Mouse (Mus musculus): ENCODE measurements around the gene St3gal2.
"Not testable (repeated sequence)": the region's sequence is repeated elsewhere in the genome, so short reads cannot be mapped to it uniquely, and the experiment has no call there.

The St3gal2 gene

DNA sequence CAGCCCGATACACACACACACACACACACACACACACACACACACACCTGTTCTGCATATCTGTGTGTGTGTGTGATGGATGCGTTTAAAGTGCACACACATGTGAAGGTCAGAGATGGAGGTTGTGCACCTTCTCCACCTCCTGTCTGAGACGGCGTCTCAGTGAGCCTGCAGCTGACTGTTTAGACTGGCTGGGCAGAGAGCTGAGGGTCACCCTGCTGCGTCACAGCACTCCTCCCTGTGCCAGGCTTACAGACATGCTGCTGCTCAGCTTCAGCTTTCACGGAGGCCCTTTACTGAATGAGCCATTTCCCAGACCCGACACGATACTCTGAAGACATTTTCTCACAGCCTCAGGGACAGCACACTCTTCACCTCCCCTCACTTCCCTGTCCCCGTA is 70.3 kb downstream of the St3gal2 start:
- in situ Hi-C loops (cut with MboI, MseI): no loop called here

DNA sequence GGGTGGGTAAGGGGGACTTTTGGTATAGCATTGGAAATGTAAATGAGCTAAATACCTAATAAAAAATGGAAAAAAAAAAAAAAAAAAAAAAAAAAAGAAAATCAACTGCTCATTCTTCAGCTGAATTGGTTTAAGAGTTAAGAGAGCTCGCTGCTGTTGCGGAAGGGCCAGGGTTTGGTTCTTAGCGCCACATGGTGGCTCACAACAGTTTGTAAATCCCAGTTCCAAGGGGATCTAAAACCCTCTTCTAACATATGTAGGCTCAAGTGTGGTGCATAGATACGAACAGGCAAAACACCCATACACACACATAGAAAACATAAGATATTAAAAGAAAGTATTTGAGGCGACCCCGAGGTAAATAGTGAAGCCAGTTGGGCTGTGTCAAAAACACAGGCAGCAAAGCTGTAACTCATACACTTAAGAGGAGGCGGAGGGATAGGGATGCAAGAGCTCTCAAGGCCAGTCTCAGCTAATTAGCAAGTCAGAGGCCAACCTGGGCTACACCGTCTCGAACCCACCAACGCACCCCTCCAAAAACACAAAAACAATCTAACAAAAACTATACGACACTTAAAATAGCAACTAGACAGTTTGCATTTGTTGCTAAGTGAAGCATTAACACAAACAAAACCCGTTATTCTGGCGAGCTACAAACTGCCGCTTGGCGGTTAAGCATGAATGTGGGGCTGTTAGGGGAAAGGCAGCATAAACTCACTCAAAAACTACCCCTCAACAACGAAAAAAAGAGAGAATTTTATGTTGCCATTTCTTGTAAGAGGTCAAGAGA is 77.1 kb downstream of the St3gal2 start:
- in situ Hi-C loops (cut with MboI, MseI): no loop called here

DNA sequence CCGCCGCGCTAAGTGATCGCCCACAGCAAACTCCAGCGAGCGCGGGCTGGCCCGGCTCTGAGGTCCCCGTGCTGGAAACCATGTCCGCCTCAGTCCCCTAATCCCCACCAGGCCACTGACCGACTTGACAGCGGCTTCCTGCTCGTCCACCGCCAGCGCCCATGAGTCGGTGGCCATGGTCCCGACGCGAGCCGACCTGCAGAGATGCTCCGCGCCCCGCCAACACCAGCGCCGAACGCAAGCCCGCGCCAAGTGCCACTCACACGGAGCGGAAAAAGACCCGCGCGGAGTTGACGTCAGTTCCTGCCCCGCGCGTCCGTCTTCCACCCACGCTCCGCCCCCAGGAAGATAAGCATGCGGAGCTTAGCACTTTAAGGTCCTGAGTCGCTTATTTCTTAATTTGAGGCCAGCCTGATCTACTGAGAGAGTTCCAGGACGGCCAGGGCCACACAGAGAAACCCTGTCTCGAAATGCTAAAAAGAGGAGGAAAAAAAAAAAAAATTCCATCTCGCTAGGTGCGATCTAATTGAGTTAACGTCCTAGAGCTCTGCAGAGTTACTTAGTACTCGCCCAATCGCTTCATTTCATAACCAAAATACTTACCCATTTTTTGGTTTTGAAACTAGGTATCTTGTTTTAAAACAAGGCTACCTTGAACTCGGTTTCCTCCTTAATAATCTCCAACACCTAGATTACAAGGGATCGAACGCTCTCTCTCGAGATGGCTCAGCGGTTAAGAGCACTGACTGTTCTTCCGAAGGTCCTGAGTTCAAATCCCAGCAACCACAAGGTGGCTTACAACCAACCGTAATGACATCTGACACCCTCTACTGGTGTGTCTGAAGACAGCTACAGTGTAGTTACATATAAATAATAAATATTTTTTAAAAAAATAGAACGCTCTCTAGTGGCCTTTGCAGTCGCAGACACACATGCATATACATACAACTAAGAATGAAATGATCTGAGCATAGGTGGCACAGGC is 78.1 kb downstream of the St3gal2 start, which contains the start of gene Ddx19a:
Gene Ddx19a (minus strand): TSS at position 254 of the 985 bp plus-strand sequence.
- in situ Hi-C loops (cut with MboI, MseI): no loop called here

DNA sequence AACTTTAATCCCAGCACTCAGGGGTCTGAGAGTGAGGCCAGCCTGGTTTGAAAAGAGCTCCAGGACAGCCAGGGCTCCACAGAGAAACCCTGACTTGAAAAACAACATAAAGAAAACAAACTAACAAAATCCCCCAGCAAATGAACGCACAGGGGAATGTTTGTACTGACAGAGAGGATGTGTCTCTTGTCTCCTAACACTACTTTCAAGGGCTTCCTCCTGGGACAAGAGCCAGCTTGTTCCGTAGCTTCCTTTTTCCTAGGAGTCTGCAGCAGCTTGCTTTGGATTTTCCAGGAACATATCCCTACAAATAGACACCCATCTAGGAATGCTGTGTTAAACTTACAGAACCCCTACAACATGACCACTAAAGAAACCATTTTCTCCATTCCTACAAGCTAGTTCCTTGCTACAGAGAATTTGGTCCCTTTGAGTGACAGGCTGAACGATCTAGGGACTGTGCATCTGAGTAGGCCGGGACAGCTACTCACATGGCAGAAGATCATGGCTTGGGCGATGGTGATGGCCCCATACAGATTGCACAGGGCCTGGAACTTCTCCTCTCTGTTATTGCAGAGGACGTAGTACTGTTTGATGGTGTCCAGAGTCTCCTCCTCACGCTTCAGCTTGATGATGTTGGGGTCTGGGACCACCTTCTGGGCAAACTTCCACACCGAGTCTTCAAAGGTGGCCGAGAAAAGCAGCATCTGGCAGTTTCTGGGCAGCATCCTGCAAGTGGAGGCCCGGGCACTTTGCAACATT is 90.7 kb downstream of the St3gal2 start:
- in situ Hi-C loops (cut with MboI, MseI): not testable (repeated sequence)
